Mouse (Mus musculus): ENCODE data around the gene Tspan13.

DNA sequence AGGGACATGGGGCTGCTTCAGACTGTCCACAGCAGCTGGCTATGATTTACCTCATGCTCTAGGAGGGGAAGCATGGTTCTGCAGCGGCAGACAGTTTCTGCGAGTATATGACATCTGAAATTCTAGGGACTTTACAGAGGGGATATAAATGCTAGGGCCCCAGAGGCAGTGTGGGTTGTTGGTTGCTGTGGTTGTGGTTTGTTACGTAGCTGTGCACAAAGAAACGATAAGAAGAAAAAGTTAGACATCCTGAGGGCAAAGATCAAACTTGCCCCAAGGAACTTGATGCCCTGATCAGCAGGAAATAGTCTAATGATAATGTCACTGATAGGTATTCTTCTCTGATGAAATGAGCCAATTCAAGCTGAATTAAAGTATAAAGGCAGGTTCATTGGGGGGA is 22.7 kb downstream of the Tspan13 start:
- no peak for TF ChIP-seq CTCF (IDR thresholded peaks at IDR 0.05; ENCODE audit: control insufficient read depth, insufficient read depth, insufficient read length)
- no peak for TF ChIP-seq USF1 (IDR thresholded peaks at IDR 0.05; ENCODE audit: low read depth)
- TF ChIP-seq MAX (IDR thresholded peaks at IDR 0.05): no peak
- TF ChIP-seq MYOG (IDR thresholded peaks at IDR 0.05; ENCODE audit: control insufficient read depth, extremely low read depth, insufficient read length): no peak
- TF ChIP-seq MYOD1 (IDR thresholded peaks at IDR 0.05; ENCODE audit: control insufficient read depth, insufficient read length, low read depth): no peak
